Mouse (Mus musculus) lung, embryonic 15.5 days (tissue): Measurements from ENCODE around the gene Btc. TPM values are rescaled to one million over a fixed set of nuclear protein-coding genes. Genes with fewer than 3 reads are reported as not detected.

Experiments used
- ATAC-seq: fragments of 200-750 bp; cut with Nextera tagmentation; 2 replicates; pipeline ENCODE4 v1.8.0; 2017; ENCODE audit warnings: moderate number of reproducible peaks, borderline replicate concordance; ENCODE audit not compliant: low FRiP score, low TSS enrichment; ENCODE audit errors: extremely low read depth
- H3K27ac ChIP-seq: fragments of 300-500 bp; sonication (generic); 2 replicates; pipeline ENCODE4 v1.5.1; 2015; ENCODE audit warnings: moderate library complexity, mild to moderate bottlenecking, inconsistent platforms
- H3K27me3 ChIP-seq: fragments of 300-500 bp; sonication (generic); 2 replicates; pipeline ENCODE4 v1.6.1; 2015; ENCODE audit warnings: inconsistent platforms
- H3K36me3 ChIP-seq: fragments of 300-500 bp; sonication (generic); 2 replicates; pipeline ENCODE4 v1.6.1; 2015; ENCODE audit warnings: inconsistent platforms
- H3K4me1 ChIP-seq: fragments of 300-500 bp; sonication (generic); 2 replicates; pipeline ENCODE4 v1.6.1; 2015; ENCODE audit warnings: inconsistent platforms
- H3K4me2 ChIP-seq: fragments of 300-500 bp; sonication (generic); 2 replicates; pipeline ENCODE4 v1.6.1; 2015; ENCODE audit warnings: inconsistent platforms, mild to moderate bottlenecking, moderate library complexity
- H3K4me3 ChIP-seq: fragments of 300-500 bp; sonication (generic); 2 replicates; pipeline ENCODE4 v1.5.1; 2015; ENCODE audit warnings: mild to moderate bottlenecking, inconsistent platforms
- H3K9ac ChIP-seq: fragments of 300-500 bp; sonication (generic); 2 replicates; pipeline ENCODE4 v1.6.1; 2015; ENCODE audit warnings: inconsistent platforms
- H3K9me3 ChIP-seq: fragments of 300-500 bp; sonication (generic); 2 replicates; pipeline ENCODE4 v1.6.1; 2016; ENCODE audit warnings: inconsistent platforms
- WGBS: fragments of 180-500 bp; shearing (Covaris S2); methylation state at CpG from one replicate; pipeline ENCODE4 v1.1.7; 2015; 5-methylcytosine and 5-hydroxymethylcytosine counted together
- polyA plus RNA-seq: library from polyadenylated mRNA; unstranded; fragments of >200 nt; fragmentation: Nextera tagmentation; extraction: Ambion mirVana; gene quantifications from 2 replicates; pipeline ENCODE4 v1.2.1, GENCODE M21; 2015

The Btc gene
- polyA plus RNA-seq: 2.3 and 2.8 TPM in 2 replicates

DNA sequence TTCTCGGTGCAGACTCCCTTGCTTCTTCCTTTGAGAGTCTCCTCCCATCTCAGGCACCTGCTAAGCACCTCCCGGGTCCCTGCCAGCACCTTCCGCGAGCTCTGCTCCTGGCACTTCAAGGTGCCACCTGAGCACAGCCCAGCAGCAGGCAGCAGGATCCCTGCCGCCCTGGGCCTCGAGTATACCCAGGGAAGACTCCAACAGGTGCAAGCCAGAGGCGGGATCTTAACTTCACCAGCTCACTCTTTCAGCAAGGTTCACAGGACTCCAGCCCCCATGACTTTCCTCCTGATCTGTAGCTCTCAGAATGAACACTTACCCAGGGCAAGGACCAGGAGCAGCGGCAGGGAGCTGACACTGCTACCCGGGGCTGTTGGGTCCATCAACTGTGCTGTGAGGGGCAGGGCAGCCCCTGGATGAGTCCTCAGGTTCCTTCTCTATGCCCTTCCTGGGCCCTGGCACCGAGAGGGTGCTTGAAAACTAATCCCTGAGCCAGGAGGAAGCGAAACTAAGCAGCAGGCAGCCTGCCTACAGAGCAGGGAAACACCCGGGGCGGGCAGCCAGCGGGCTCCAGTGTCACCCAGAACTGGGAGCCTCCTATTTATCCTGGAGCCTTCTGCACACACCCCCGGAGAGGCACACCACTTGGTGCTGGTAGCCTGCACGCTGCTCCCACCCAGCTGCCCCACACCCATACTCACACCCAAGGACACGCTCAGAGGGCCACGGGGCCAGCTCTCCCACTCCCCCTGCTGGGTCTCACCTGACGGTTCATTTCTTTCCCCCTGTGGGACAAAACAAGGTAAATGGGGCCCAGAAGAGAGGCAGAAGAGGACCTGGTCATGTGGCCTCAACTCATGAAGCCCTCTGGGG lies at the start of gene Btc:
TSS of gene Btc (minus strand) at position 656 of the 873 bp plus-strand sequence.
- WGBS: 9% methylated on average over 19 of the region's 19 CpGs
- ATAC-seq: peak; percentile 85
- peak within 1 kb of the TSS; percentile 35; the same call in 1 of the 2 replicates for H3K27ac ChIP-seq

DNA sequence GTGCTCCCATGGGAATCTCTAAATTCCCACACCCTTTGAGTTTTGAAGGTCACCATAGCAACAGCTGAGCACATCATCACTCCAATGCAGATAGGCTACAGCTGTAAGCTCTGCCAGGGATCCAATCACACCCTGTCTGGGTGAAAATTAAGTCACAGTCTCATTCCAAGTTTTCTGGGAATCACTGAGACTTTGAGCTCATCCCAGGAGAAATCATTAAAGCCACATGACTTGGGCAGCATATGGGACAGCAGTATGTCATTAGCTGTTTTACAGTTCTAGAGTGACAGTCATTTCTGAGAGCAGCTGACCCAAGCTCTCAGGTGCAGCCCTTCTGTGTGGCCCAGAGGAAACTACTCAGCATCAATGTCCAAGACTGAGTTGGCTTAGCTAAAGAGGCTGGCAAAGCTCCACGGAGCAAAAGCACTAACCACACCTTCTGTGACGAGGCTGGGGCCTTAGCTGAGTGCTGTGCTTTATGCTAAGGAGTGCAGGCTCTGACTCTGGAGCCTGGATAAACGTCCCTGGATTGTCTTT lies 42.3 kb upstream of the Btc start:
- H3K9ac ChIP-seq: no peak overlapping the region
- no peak overlapping the region for H3K27ac ChIP-seq
- no peak overlapping the region for H3K4me3 ChIP-seq
- peaks cover 6% of the 10 kb centered on the region; the same call in 1 of the 2 replicates for H3K4me1 ChIP-seq
- 16% methylated on average over 3 of the region's 3 CpGs for WGBS
- no peaks in the 10 kb centered on the region for H3K27me3 ChIP-seq
- no peaks in the 10 kb centered on the region for H3K36me3 ChIP-seq
- ATAC-seq: peak; percentile 39; the same call in 1 of the 2 replicates
- H3K9me3 ChIP-seq: no peaks in the 10 kb centered on the region
- no peak overlapping the region for H3K4me2 ChIP-seq

More for the DNA sequence above, at the start of gene Btc:
- Histone ChIP-seq H3K4me2 (peak within 1 kb of the TSS; percentile 74), H3K36me3 (no peaks in the 10 kb centered on the region), H3K9ac (peak within 1 kb of the TSS; percentile 37), H3K27me3 (no peaks in the 10 kb centered on the region), H3K9me3 (no peaks in the 10 kb centered on the region), H3K4me1 (peaks cover 4% of the 10 kb centered on the region; the same call in 1 of the 2 replicates), H3K4me3 (peak within 1 kb of the TSS; percentile 51)

DNA sequence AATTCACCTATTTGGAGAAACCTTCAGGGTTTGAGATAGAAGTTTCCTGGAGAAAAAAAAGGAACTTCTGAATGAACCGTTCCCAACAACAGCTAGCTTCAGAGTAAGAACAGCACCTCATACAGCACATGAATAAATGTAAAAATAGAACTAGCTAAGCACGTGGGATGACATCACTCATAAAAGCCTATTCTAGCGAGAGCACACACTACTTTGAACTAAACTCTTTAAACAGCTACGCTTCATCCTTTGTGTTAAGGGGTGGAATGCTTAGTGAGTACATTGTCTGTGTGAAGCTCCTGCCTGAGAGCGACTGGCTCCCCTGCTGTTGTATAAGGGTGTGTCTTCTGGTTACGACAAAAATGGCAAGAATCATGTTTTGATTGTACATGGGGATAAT lies 33.8 kb upstream of the Btc start:
- H3K9me3 ChIP-seq: no peaks in the 10 kb centered on the region
- no peak overlapping the region for H3K27ac ChIP-seq
- no peaks in the 10 kb centered on the region for H3K36me3 ChIP-seq
- H3K9ac ChIP-seq: no peak overlapping the region
- no peaks in the 10 kb centered on the region for H3K27me3 ChIP-seq
- no peak for ATAC-seq
- no peak overlapping the region for H3K4me3 ChIP-seq
- WGBS: 56% methylated on average over 6 of the region's 6 CpGs
- no peak overlapping the region for H3K4me2 ChIP-seq
- H3K4me1 ChIP-seq: no peaks in the 10 kb centered on the region

DNA sequence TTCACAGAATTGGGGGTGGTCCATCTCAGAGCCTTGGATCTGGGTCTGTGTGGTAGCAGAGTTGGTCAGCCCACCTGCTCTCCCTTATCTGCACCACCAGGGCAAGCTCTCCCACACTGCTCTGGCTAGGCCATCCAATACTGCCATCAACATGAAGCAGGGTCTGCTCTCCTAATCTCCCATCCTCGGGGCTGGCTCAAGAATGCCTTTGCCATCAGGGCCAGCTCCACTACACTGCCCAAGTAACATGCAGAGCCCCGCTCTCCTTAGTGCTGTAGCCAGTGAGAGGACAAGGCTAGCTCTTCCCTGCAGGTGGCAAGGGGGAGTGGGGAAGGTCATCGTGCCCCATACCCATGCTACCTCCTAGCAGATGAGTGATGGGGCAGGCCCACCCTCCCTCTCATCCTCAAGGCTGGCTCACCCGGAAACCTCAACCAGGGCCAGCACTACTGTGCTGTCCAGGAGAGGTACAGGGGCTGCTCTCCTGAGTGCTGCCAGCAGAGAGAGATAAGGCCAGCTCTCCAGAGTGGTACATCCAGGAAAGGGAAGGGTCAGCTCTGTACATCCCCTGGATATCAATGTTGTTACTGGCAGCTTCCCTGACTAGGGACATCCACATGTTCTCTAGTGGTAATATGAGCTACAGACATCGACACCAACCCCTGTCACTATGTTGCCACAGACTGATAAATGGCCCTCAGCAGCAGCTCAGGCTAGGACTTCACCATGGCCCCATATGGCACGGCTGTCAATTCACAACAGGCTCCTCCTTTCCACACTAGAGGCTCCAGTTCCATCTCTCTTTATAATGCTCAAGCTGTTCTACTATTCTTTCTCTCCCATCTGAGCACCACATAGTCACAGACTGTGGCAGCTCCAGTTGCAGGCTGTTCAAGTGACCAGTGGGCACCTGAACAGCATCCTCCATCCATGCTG lies 32.2 kb upstream of the Btc start:
- ATAC-seq: peak; percentile 42
- Histone ChIP-seq H3K4me3 (no peak overlapping the region), H3K27me3 (no peaks in the 10 kb centered on the region), H3K9ac (no peak overlapping the region), H3K4me1 (no peaks in the 10 kb centered on the region), H3K27ac (no peak overlapping the region), H3K4me2 (no peak overlapping the region), H3K9me3 (no peaks in the 10 kb centered on the region), H3K36me3 (no peaks in the 10 kb centered on the region)
- WGBS: 47% methylated on average over 6 of the region's 6 CpGs

DNA sequence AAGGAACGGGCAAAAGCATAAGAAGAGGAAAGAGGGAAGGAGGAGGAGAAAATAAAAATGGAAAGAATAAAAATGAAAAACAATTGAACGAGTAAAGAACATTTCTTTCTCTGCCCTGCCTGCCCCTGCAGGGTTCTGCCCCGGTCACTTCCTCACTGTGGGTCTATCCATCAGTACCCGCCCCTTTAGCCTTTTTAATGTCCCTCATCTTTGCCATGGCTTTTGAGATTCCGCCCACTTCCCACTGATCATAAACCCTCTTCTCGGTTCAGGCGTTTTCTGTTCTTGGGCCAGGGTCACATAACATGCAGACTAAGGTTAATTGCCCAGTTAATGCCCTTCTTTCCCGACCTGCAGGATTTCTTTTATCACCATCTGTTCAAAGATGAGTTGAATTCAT lies 25.8 kb upstream of the Btc start:
- no peaks in the 10 kb centered on the region for H3K9me3 ChIP-seq
- WGBS: 60% methylated on average over 8 of the region's 8 CpGs
- no peak for ATAC-seq

DNA sequence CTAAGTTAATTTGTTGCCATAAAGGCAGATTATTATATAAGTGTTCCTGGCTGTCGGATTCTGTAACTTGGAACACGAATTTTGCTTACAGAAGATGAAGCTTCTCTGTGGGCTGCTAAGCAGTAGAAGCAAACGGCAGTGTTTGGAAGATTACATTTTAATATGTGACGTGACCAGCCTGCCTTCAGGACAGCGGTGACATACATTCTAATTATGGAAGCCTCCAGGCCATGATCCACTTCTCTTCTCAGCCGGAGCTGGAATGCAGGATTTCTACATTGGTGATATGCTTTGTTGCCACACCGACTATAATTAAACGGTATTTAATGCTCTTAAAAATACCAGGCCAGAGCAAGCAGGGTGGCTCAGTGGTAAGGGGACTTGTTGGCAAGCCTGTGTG lies 11.0 kb upstream of the Btc start:
- Histone ChIP-seq H3K4me1 (no peaks in the 10 kb centered on the region), H3K36me3 (no peaks in the 10 kb centered on the region), H3K27me3 (no peaks in the 10 kb centered on the region), H3K4me3 (no peak overlapping the region), H3K27ac (no peak overlapping the region), H3K4me2 (no peak overlapping the region), H3K9ac (no peak overlapping the region), H3K9me3 (no peaks in the 10 kb centered on the region)
- WGBS: 76% methylated on average over 8 of the region's 8 CpGs
- no peak for ATAC-seq

More for the DNA sequence above, 25.8 kb upstream of the Btc start:
- Histone ChIP-seq H3K27me3 (no peaks in the 10 kb centered on the region), H3K4me2 (no peak overlapping the region), H3K9ac (no peak overlapping the region), H3K36me3 (no peaks in the 10 kb centered on the region), H3K4me3 (no peak overlapping the region), H3K4me1 (no peaks in the 10 kb centered on the region), H3K27ac (no peak overlapping the region)

DNA sequence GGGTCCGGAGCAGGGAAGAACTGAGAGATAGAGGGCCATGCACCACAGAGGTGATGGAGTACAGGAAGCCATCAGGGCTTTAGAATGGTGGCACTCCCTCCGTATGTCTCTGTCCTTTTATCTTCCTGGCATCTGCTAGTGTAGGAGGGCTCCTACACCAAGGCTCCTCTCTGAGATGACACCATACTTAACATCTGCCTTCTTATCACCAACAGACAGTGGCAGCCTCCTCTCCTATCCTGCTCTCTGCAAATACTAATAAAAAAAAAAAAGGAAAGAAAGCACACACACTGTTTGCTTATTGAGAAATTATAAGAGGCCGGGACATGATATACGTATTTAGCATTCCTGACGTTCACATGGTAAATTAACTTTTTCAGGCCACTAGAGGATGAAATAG lies 1.5 kb upstream of the Btc start:
- WGBS: 64% methylated on average over 5 of the region's 5 CpGs
- H3K36me3 ChIP-seq: no peaks in the 10 kb centered on the region
- no peak overlapping the region for H3K4me2 ChIP-seq
- H3K27ac ChIP-seq: no peak overlapping the region
- ATAC-seq: no peak
- H3K4me3 ChIP-seq: no peak overlapping the region
- H3K4me1 ChIP-seq: peaks cover 4% of the 10 kb centered on the region; the same call in 1 of the 2 replicates
- no peak overlapping the region for H3K9ac ChIP-seq
- H3K27me3 ChIP-seq: no peaks in the 10 kb centered on the region
- no peaks in the 10 kb centered on the region for H3K9me3 ChIP-seq

DNA sequence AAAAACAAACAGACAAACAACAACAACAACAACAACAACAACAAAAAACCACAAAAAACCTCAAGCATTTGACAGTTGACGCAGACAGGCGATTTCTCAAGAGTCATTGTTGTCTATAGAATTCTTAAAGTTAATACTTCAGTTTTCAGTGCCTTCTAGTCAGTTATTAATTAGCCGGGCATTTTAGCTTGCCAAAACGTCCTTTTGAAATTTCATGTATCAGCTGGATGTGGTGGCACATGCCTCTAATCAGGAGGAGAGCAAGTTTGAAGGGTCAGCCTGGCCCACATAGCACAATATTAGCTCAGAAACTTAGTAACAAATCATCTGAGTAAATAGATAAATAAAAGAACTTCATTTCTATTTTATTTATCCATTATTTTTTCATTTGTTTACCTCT lies 487 bp upstream of the Btc start:
- Histone ChIP-seq H3K4me2 (peak overlapping the region; percentile 74), H3K9ac (no peak overlapping the region), H3K9me3 (no peaks in the 10 kb centered on the region), H3K27ac (no peak overlapping the region), H3K36me3 (no peaks in the 10 kb centered on the region), H3K4me1 (peaks cover 4% of the 10 kb centered on the region; the same call in 1 of the 2 replicates), H3K4me3 (no peak overlapping the region), H3K27me3 (no peaks in the 10 kb centered on the region)
- WGBS: 57% methylated on average over 4 of the region's 4 CpGs
- ATAC-seq: no peak

DNA sequence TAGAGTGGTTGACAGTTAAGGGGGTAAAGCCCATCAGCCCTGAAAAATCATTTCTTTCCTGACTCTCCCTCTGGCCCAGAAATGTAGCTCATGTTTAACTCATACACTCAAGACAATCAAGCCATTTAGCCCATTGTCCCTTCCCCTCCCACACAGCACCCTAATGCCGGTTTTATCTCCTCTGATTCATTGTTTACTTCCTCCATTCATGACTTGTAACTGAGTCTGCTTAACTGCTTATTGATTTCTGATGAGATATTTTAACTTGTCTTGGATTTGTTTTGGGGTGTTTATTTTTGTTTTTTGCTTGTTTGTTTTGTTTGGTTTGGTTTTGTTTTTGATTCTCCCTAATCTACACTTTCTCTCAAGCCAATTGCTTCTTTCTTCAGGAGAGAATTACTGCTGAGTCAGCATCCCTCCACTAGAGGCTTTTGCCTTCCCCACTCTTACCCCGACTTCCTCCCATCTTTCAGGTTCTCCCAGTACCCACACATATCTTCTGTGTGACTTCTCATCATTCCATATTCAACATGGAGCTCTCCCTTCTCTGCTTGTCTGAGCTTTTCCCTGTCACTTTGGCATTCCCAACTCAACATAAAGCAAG lies 2.2 kb downstream of the Btc start:
- Histone ChIP-seq H3K4me3 (no peak overlapping the region), H3K9ac (no peak overlapping the region), H3K4me2 (no peak overlapping the region), H3K36me3 (no peaks in the 10 kb centered on the region), H3K9me3 (no peaks in the 10 kb centered on the region), H3K27ac (no peak overlapping the region), H3K4me1 (peaks cover 4% of the 10 kb centered on the region; the same call in 1 of the 2 replicates), H3K27me3 (no peaks in the 10 kb centered on the region)
- no peak for ATAC-seq
- 45% methylated on average over 2 of the region's 2 CpGs for WGBS

DNA sequence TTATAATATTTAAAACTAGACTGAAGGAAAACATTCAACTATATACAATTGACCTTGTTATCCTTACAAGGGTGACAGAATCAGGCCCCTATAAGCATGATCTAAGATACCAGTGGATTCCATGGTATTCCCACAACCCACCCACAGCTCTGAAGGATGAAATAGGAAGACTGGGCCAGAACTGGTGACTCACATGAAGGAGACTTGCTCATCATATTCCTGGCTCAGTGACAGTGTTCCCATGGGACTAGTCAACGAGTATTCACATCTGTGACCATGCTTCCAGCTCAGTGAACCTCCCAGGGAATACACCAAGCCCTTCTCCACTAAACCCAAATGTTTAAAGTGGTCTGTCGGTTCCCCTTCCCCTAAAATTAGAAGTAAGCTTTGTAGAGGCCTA lies 27.3 kb downstream of the Btc start:
- no peak overlapping the region for H3K4me3 ChIP-seq
- no peak for ATAC-seq
- no peak overlapping the region for H3K4me2 ChIP-seq
- no peaks in the 10 kb centered on the region for H3K4me1 ChIP-seq
- WGBS: 57% methylated on average over 2 of the region's 2 CpGs
- H3K9ac ChIP-seq: no peak overlapping the region
- no peaks in the 10 kb centered on the region for H3K36me3 ChIP-seq
- H3K27me3 ChIP-seq: no peaks in the 10 kb centered on the region
- no peaks in the 10 kb centered on the region for H3K9me3 ChIP-seq
- H3K27ac ChIP-seq: no peak overlapping the region

DNA sequence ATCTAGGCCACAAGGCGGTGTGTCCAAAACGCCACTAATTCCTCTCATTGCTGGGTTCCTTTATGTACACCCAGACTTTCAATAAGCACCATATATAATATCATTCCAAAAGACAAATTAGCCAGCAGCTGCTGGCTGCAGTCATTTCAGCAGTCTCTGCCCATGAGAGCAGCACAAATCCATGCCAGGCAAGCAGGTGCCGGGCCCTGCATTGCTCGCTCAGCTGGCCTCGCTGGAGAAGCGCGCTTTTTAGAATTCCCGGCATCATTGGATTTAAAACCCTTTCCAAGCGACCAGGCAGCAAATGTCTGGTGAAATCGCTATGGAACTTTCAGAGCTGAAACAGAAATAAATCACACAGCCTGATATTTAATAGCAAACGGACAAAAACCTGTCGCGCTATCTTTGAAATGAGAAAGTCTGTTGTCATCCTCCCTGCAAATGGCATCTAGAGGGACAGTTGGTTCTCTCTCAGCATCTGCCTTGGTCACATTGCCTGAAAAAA lies 34.7 kb downstream of the Btc start:
- H3K4me1 ChIP-seq: no peaks in the 10 kb centered on the region
- H3K27ac ChIP-seq: no peak overlapping the region
- WGBS: 91% methylated on average over 13 of the region's 13 CpGs

More for the DNA sequence above, 34.7 kb downstream of the Btc start:
- Histone ChIP-seq H3K9ac (no peak overlapping the region), H3K4me3 (no peak overlapping the region), H3K4me2 (no peak overlapping the region), H3K27me3 (no peaks in the 10 kb centered on the region), H3K36me3 (no peaks in the 10 kb centered on the region), H3K9me3 (no peaks in the 10 kb centered on the region)
- ATAC-seq: no peak
